Mouse (Mus musculus) neural tube, embryonic 12.5 days (tissue): ENCODE results near the gene Brd3. TPM values are rescaled to one million over a fixed set of nuclear protein-coding genes. Genes with fewer than 3 reads are reported as not detected.
"Not testable (repeated sequence)": the region's sequence is repeated elsewhere in the genome, so short reads cannot be mapped to it uniquely, and the experiment has no call there.

Experiments used
- ATAC-seq: fragments of 200-750 bp; cut with Nextera tagmentation; 2 replicates; pipeline ENCODE4 v1.8.0; 2017; ENCODE audit warnings: low read depth, mild to moderate bottlenecking, moderate TSS enrichment, moderate library complexity; ENCODE audit not compliant: low FRiP score
- H3K27ac ChIP-seq: fragments of 300-500 bp; sonication (generic); 2 replicates; pipeline ENCODE4 v1.5.1; 2016
- H3K27me3 ChIP-seq: fragments of 300-500 bp; sonication (generic); replicated peaks from 2 replicates; pipeline ENCODE4 v1.6.1; 2016; ENCODE audit warnings: mild to moderate bottlenecking
- H3K36me3 ChIP-seq: fragments of 300-500 bp; sonication (generic); 2 replicates; pipeline ENCODE4 v1.6.1; 2016; ENCODE audit warnings: mild to moderate bottlenecking
- H3K4me1 ChIP-seq: fragments of 300-500 bp; sonication (generic); 2 replicates; pipeline ENCODE4 v1.6.1; 2016
- H3K4me2 ChIP-seq: fragments of 300-500 bp; sonication (generic); replicated peaks from 2 replicates; pipeline ENCODE4 v1.6.1; 2016; ENCODE audit warnings: mild to moderate bottlenecking
- H3K4me3 ChIP-seq: fragments of 300-500 bp; sonication (generic); 2 replicates; pipeline ENCODE4 v1.5.1; 2016
- H3K9ac ChIP-seq: fragments of 300-500 bp; sonication (generic); 2 replicates; pipeline ENCODE4 v1.6.1; 2016; ENCODE audit warnings: mild to moderate bottlenecking
- H3K9me3 ChIP-seq: fragments of 300-500 bp; sonication (generic); 2 replicates; pipeline ENCODE4 v1.6.1; 2016; ENCODE audit warnings: mild to moderate bottlenecking
- WGBS: fragments of 180-500 bp; shearing (Covaris S2); methylation state at CpG from one replicate; pipeline ENCODE4 v1.1.7; 2016; 5-methylcytosine and 5-hydroxymethylcytosine counted together
- polyA plus RNA-seq: library from polyadenylated mRNA; unstranded; fragments of >200 nt; fragmentation: Nextera tagmentation; extraction: Ambion mirVana; gene quantifications from 2 replicates; pipeline ENCODE4 v1.2.1, GENCODE M21; 2016

Brd3 gene
- polyA plus RNA-seq, 1 experiment from 2014 or later = 139 TPM

DNA sequence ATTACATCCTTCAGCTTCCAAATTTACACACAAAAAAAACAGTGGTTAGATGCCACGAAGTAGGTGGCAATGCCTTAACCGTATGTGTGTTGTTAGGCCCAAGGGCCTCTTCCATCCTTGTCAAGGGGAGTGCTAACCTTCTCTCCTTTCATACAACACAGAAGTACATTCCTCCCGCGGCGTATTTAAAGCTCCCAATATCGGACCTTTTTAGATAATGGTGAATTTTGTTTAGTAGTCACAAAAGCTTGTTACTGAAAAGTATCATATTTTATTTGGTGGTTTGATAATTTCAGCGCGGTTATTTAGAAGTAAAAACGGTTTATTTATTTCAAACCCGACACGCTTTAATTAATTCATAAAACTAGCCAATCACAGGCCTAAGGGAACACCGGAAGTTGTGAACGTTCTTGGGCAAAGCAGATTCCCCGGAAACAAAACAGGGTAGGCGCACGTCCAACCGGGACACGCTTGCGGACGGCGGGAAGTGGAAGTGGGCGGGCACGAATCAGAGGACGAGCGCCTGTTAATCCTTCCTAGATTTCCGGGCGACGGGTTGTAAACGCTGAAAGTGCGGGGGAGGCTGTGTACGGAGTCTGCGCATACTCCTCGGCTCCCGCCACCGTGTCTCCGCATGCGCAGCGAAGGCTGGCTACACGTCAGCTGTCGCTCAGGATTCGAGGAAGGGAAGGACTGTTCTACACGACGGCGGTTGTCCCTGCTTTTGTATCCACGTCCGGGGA is 32.5 kb upstream of the Brd3 start:
- Histone ChIP-seq H3K9me3 (no peaks in the 10 kb centered on the region), H3K9ac (peak overlapping the region; percentile 51), H3K27ac (peak overlapping the region; percentile 46), H3K36me3 (peaks cover 19% of the 10 kb centered on the region), H3K4me1 (peaks cover 8% of the 10 kb centered on the region), H3K4me3 (peak overlapping the region; percentile 36), H3K4me2 (peak overlapping the region; percentile 70), H3K27me3 (no peaks in the 10 kb centered on the region)
- ATAC-seq = peak; percentile 98
- under 1% methylated on average over 46 of the region's 46 CpGs for WGBS

DNA sequence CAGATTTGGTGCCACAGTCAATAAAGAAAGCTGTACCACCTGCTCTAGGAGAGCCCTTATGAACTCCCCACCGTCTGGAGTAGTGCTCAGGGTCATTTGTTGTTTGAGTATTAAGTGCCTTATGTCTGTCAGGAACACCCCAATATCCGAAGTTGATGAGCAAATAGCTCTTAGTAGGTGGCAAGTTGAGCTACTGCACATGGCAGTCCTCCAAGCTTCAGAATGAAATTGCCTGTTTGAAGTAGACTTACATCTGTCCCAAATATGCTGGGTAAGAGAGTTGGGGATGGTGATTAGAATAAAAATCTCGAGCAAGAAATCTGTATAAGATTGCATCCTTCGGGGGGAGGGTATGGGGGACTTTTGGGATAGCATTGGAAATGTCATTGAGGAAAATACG is 31.9 kb upstream of the Brd3 start:
- no peak for ATAC-seq
- no peak overlapping the region for H3K27ac ChIP-seq
- H3K4me1 ChIP-seq = peaks cover 8% of the 10 kb centered on the region
- WGBS = 27% methylated on average over 5 of the region's 5 CpGs
- H3K36me3 ChIP-seq = peaks cover 25% of the 10 kb centered on the region
- no peak overlapping the region for H3K9ac ChIP-seq
- H3K9me3 ChIP-seq = no peaks in the 10 kb centered on the region
- H3K4me2 ChIP-seq = peak overlapping the region; percentile 70
- no peaks in the 10 kb centered on the region for H3K27me3 ChIP-seq
- H3K4me3 ChIP-seq = no peak overlapping the region

DNA sequence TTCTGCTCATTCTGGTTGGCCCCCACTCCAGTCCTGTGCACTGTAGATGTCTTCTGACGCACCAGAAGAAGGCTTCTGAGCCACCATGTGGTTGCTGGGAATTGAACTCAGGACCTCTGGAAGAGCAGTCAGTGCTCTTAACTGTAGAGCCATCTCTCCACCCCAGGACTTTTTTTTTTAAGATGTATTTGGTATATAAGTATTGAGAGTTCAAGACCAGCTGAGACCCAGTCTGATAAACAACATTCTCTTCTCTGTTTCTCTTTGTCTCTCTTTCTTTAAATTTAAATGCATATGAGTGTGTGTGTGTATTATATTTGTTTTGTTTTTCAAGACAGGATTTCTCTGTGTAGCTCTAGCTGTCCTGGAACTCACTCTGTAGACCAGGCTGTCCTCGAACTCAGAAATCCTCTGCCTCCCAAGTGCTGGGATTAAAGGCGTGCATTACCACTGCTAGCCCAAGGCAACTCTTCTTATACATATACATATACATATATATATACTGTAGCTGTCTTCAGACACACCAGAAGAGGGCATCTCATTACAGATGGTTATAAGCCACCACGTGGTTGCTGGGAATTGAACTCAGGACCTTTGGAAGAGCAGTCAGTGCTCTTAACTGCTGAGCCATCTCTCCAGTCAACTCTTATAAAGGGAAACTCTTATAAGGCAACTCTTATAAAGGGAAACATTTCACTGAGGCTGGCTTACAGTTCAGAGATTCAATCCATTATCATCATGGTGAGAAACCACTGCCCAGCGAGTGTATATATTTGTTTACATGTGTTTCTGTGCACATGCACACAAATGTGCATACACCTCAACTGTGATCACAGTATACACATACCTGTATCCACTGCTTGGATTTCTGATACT is 31.2 kb upstream of the Brd3 start:
- not testable (repeated sequence) for H3K27ac ChIP-seq, ATAC-seq, H3K4me3 ChIP-seq, H3K4me1 ChIP-seq, H3K9ac ChIP-seq, H3K27me3 ChIP-seq, H3K9me3 ChIP-seq
- WGBS = 70% methylated on average over 5 of the region's 5 CpGs
- H3K36me3 ChIP-seq = peaks cover 32% of the 10 kb centered on the region
- peak overlapping the region; percentile 70 for H3K4me2 ChIP-seq

DNA sequence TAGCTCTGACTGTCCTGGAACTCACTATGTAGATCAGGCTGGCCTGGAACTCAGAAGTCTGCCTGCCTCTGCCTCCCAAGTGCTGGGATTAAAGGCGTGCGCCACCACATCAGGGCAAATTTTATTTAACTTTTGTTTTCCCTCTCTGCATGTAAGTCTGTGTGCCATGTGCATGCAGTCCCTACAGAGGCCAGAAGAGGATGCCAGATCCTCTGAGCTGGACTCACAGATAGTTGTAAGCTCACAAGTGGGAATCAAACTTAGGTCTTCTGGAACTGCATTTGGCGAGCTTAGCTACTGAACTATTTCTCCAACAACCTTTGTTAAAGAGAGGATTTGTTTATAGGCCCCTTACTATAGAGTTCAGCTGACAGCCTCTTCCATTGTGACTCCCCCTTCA is 10.8 kb upstream of the Brd3 start:
- WGBS = 93% methylated on average over 3 of the region's 3 CpGs
- no peak for ATAC-seq
- peaks cover 40% of the 10 kb centered on the region for H3K36me3 ChIP-seq

DNA sequence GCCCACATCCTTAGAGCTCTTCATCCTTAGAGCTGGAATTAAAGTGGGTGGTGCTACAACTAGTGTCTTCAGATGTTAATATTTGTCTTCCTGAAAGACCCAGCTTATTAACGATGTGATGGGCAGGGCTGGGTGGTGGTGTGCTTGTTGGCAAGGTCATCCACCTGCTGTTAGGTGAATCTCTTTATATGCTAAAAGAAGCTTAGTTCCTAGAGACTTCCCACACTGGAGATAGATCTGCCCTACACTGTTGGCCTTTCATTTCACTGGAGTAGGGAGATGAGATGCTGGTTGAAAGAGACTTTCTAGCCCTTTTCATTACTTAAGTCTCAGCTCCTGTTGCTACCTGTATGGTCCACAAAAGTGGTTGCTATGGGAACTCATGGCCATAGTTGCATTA is 8.8 kb upstream of the Brd3 start:
- WGBS = 13% methylated on average over 1 of the region's 1 CpGs
- ATAC-seq = no peak
- Histone ChIP-seq H3K4me1 (peaks cover 26% of the 10 kb centered on the region), H3K4me3 (peak overlapping the region; percentile 95; the same call in 1 of the 2 replicates), H3K27ac (no peak overlapping the region), H3K36me3 (peaks cover 26% of the 10 kb centered on the region), H3K9ac (peak overlapping the region; percentile 93), H3K27me3 (no peaks in the 10 kb centered on the region), H3K9me3 (no peaks in the 10 kb centered on the region), H3K4me2 (peak overlapping the region; percentile 96)

More for the DNA sequence above, 10.8 kb upstream of the Brd3 start:
- Histone ChIP-seq H3K4me2 (no peak overlapping the region), H3K4me1 (peaks cover 26% of the 10 kb centered on the region), H3K27me3 (no peaks in the 10 kb centered on the region), H3K9ac (no peak overlapping the region), H3K9me3 (no peaks in the 10 kb centered on the region), H3K4me3 (no peak overlapping the region), H3K27ac (no peak overlapping the region)

DNA sequence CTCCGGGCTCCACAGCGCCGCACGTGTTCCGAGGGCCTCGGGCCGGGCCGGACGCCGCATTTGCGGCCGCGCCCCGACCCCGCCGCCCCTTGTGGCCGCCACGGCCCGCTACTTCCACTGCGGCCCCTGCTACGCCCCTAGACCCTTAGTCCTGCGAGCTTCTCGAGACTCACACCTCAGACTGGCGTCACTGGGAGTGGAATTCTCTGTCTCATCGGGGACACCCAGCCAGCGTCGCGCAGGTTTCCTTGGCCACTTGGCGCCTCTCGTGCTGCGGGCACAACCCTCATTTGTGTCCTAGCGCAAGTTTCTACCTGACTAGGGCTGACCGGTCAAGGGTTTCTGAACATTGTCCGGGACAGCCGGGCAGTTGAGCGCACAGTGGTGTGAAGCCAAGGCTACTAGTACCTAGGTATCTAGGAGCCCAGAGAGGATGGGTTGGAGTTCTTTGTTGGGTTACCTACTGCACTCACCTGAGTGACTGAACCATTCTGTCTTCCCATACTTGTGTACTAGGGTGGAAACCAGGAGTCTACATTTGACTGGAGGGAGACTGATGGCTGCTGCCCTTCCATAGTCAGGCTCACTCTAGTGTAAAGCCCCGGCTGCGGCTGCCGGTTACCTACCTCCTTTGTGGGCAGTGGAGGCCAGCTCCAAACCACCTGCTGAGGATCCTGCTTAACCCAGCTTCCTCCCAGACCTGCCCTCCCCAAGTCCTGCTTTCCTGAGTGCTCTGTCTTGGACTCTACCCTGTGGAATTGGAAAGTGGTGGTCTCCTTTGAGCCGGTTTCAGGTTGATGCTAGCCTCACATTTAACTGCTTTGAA is 8.1 kb upstream of the Brd3 start:
- H3K27ac ChIP-seq = 0 out of 2 replicates have a peak overlapping the region, but pooled peaks have one; percentile 8
- peak overlapping the region; percentile 96 for H3K4me2 ChIP-seq
- peak; percentile 64; the same call in 1 of the 2 replicates for ATAC-seq
- no peaks in the 10 kb centered on the region for H3K27me3 ChIP-seq
- no peaks in the 10 kb centered on the region for H3K9me3 ChIP-seq
- H3K4me3 ChIP-seq = peak overlapping the region; percentile 95
- peaks cover 21% of the 10 kb centered on the region for H3K36me3 ChIP-seq
- peaks cover 26% of the 10 kb centered on the region for H3K4me1 ChIP-seq
- H3K9ac ChIP-seq = peak overlapping the region; percentile 93
- 1% methylated on average over 39 of the region's 40 CpGs for WGBS

DNA sequence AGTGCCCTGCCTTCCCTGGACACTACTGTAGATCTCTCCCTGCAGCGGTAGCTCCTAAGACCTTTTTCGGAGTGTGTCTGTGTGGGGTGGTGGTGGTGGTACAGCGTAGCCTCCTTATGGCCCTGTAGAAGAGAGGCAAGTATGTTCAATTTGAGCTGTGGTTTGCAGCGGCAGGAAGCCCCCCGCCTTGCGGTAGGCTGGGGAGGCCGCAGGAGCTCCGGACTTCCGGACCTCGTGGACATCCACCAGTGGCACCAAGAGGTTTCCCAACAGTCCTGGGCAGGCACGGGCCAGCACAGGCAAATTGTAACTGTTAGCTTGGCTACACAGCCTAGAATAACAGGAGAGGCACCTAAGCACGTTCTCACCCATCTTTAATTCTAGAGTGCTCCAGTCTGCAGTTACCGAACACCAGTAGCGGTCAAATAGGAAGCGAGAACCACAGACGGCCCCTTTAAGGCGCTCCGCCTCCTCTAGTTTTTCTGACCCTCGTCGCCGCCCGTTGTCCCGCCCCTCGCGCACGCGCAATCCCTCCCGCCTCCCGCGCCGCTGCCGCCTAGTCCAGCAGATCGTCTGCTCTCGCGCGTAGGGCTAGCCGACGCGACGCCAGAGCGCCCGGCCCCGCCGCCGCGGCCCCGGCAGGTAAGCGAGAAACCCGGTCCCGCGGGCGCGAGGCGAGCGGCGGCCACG is 7.3 kb upstream of the Brd3 start, which contains the start of gene Wdr5:
Gene Wdr5 (plus strand): TSS at position 519 of the 690 bp plus-strand sequence.
- Histone ChIP-seq H3K27ac (peak within 1 kb of the TSS; percentile 47; the same call in 1 of the 2 replicates), H3K36me3 (peaks cover 13% of the 10 kb centered on the region), H3K27me3 (no peaks in the 10 kb centered on the region), H3K4me2 (peak within 1 kb of the TSS; percentile 96), H3K4me1 (peaks cover 26% of the 10 kb centered on the region), H3K4me3 (peak within 1 kb of the TSS; percentile 95), H3K9ac (peak within 1 kb of the TSS; percentile 93), H3K9me3 (no peaks in the 10 kb centered on the region)
- WGBS = under 1% methylated on average over 57 of the region's 57 CpGs
- ATAC-seq = peak; percentile 93

DNA sequence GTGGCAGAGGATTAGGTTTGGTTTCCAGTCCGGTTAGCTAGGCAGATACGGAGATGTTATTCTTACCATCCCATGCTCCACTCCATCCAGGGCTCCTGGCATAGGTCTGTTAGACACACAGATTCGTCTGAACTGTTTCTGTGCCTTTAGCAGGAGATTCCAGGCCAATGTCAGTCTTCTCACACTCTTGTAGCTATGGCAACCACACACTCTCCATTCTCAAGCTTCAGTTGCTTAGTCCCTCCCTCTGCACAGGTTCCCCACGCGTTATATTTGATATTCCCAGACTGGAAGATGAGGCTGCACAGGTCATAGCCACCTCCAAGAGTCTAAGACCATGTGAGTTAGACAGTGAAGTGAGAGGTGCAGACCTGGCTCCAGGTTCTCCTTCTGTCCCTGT is 6.4 kb upstream of the Brd3 start:
- peak overlapping the region; percentile 96 for H3K4me2 ChIP-seq
- H3K27me3 ChIP-seq = no peaks in the 10 kb centered on the region
- H3K9me3 ChIP-seq = no peaks in the 10 kb centered on the region
- ATAC-seq = no peak
- H3K4me3 ChIP-seq = peak overlapping the region; percentile 95
- peaks cover 26% of the 10 kb centered on the region for H3K4me1 ChIP-seq
- no peak overlapping the region for H3K27ac ChIP-seq
- 75% methylated on average over 5 of the region's 5 CpGs for WGBS
- peak overlapping the region; percentile 93; the same call in 1 of the 2 replicates for H3K9ac ChIP-seq
- peaks cover 5% of the 10 kb centered on the region for H3K36me3 ChIP-seq

DNA sequence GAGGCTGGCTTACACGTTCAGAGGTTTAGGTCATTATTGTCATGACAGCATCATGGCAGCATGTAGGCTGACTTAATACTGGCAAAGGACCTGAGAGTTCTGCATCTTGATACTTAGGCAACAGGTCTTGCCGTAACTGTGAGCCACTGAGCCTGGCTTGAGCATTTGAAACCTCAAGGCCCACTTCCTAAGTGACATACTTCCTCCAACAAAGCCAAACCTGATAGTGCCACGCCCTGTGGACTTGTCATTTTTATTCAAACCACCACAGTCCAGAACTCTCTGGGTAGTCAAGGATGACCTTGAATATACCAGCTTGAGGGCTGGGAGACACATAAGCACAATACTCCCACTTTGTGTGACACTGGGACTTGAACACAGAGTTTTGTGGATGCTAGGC is 5.4 kb upstream of the Brd3 start:
- Histone ChIP-seq H3K4me2 (no peak overlapping the region), H3K27ac (no peak overlapping the region), H3K9ac (no peak overlapping the region), H3K36me3 (no peaks in the 10 kb centered on the region), H3K9me3 (no peaks in the 10 kb centered on the region), H3K27me3 (no peaks in the 10 kb centered on the region), H3K4me3 (no peak overlapping the region), H3K4me1 (peaks cover 26% of the 10 kb centered on the region)
- 95% methylated on average over 3 of the region's 3 CpGs for WGBS
- ATAC-seq = no peak

DNA sequence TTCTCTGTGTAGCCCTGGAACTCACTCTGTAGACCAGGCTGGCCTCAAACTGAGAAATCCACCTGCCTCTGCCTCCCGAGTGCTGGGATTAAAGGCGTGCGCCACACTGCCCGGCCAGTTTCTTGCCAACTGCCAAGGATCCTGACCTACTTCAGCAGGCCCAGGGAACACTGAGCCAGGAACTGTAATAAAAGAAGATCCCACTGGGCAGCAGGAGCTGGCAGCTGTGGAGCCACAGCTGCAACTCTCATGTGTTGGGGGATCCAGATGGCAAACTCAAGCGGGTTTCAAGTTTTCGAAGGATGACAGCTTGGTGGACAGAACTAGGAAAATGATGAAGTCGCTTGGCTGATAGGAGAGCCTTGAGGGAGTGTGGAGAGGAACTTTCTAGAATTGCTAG is 3.2 kb upstream of the Brd3 start:
- Histone ChIP-seq H3K4me2 (no peak overlapping the region), H3K27me3 (no peaks in the 10 kb centered on the region), H3K4me3 (no peak overlapping the region), H3K9me3 (no peaks in the 10 kb centered on the region), H3K4me1 (peaks cover 8% of the 10 kb centered on the region), H3K9ac (no peak overlapping the region), H3K36me3 (no peaks in the 10 kb centered on the region), H3K27ac (no peak overlapping the region)
- ATAC-seq = no peak
- WGBS = 96% methylated on average over 7 of the region's 7 CpGs

DNA sequence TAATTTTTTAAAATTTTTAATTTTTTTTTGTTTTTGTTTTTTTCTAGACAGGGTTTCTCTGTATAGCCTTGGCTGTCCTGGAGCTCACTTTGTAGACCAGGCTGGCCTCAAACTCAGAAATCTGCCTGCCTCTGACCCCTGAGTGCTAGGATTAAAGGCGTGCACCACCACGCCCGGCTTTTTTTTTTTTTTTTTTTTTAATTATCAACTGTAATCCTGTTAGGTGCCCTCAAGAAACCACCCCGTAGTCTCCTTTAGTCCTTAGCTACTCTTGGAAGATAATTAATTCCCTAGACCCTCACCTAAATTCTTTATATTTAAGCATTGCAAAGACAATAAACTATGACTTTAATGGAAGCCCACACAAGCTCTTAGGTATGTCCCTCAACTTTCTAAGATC is 804 bp downstream of the Brd3 start:
- H3K9me3 ChIP-seq, H3K27me3 ChIP-seq, H3K4me2 ChIP-seq, ATAC-seq, H3K4me1 ChIP-seq, H3K9ac ChIP-seq, H3K27ac ChIP-seq, H3K4me3 ChIP-seq, H3K36me3 ChIP-seq: not testable (repeated sequence)
- WGBS = 91% methylated on average over 4 of the region's 4 CpGs
